Comparison of ENCODE assay signal across 16 mouse cellular contexts in genomic region chr13:54321011-54321410, GRCm38 (mm10). TPM values are rescaled to one million over a fixed set of nuclear protein-coding genes. Genes with fewer than 3 reads are reported as not detected.
DNase-seq lines count a peak whose midpoint lies in the region.
"Had no signal": no experiment of that assay in that cellular context is flagged by ENCODE, and none has a peak within 500 bp of the region (broad histone marks: within the 10 kb centered on the region; RNA-seq: fewer than 3 reads in every experiment).

No protein-coding gene starts in this region.

- DNase-seq in cerebellum, adult 9-10 months = peak; percentile 44
- DNase-seq in cerebellum, postnatal 36 days = no peak
- peak; percentile 9 for DNase-seq in lung, postnatal 36 days
- DNase-seq in lung, postnatal 10 days = no peak
- DNase-seq in MEL-GATA-1-ER (ENCODE audit: extremely low read depth, low read depth) = peak; percentile 85
- DNase-seq in frontal cortex, adult 2 months (ENCODE audit: extremely low spot score in 1 of 2, low spot score in 1 of 2) = no peak
- no peak for DNase-seq in heart, postnatal 4 days
- DNase-seq: adrenal gland, adult 2 months; adrenal gland, postnatal 25 days; cerebellum, adult 2 months; cerebellum, postnatal 25 days; forebrain, postnatal 0 days; gastrocnemius, adult 2 months; gastrocnemius, postnatal 25 days had no signal

RNA-seq across cellular contexts. Expression of gene Cplx2, which starts 50.1 kb away (rescaled TPM):
- polyA plus RNA-seq in frontal cortex, adult 2 months (2012; rRNA removed) = 389 and 416 TPM in 2 replicates
- 10 to 100 TPM; 12.6 to 12.7 TPM for total RNA-seq in heart, postnatal 4 days (2021)
- total RNA-seq: granulocyte monocyte progenitor cell, adult 5-6 weeks had no signal
- polyA plus RNA-seq: inflammation-experienced regulatory T-cells, adult 6 months had no signal

Comparison
In these comparisons a context has a peak if more than half of its experiments do, and no peak if none do; other contexts are left out.
1. DNase-seq: peak in cerebellum, adult 9-10 months (single experiment), lung, postnatal 36 days (single experiment) and MEL-GATA-1-ER (single experiment); none in cerebellum, postnatal 36 days (0 of 2), lung, postnatal 10 days (single experiment), frontal cortex, adult 2 months (0 of 2) and heart, postnatal 4 days (single experiment).